Mouse (Mus musculus) forebrain, embryonic 15.5 days (tissue): ENCODE measurements around the gene Cst13. TPM values are rescaled to one million over a fixed set of nuclear protein-coding genes. Genes with fewer than 3 reads are reported as not detected.

Source experiments
- ATAC-seq: fragments of 200-750 bp; cut with Nextera tagmentation; replicated peaks from 2 replicates; pipeline ENCODE4 v1.8.0; 2017; ENCODE audit warnings: mild to moderate bottlenecking, moderate TSS enrichment, moderate library complexity
- H3K27ac ChIP-seq: fragments of 300-500 bp; sonication (generic); replicated peaks from 2 replicates; pipeline ENCODE4 v1.5.1; 2015; ENCODE audit warnings: mild to moderate bottlenecking, inconsistent platforms
- H3K27me3 ChIP-seq: fragments of 300-500 bp; sonication (generic); 2 replicates; pipeline ENCODE4 v1.6.1; 2015; ENCODE audit warnings: inconsistent platforms
- H3K36me3 ChIP-seq: fragments of 300-500 bp; sonication (generic); 2 replicates; pipeline ENCODE4 v1.6.1; 2015; ENCODE audit warnings: mild to moderate bottlenecking, inconsistent platforms
- H3K4me1 ChIP-seq: fragments of 300-500 bp; sonication (generic); 2 replicates; pipeline ENCODE4 v1.6.1; 2015; ENCODE audit warnings: inconsistent platforms
- H3K4me2 ChIP-seq: fragments of 300-500 bp; sonication (generic); replicated peaks from 2 replicates; pipeline ENCODE4 v1.6.1; 2015; ENCODE audit warnings: mild to moderate bottlenecking, inconsistent platforms
- H3K4me3 ChIP-seq: fragments of 300-500 bp; sonication (generic); 2 replicates; pipeline ENCODE4 v1.5.1; 2015; ENCODE audit warnings: mild to moderate bottlenecking, inconsistent platforms
- H3K9ac ChIP-seq: fragments of 300-500 bp; sonication (generic); replicated peaks from 2 replicates; pipeline ENCODE4 v1.6.1; 2015; ENCODE audit warnings: mild to moderate bottlenecking, inconsistent platforms
- H3K9me3 ChIP-seq: fragments of 300-500 bp; sonication (generic); 2 replicates; pipeline ENCODE4 v1.6.1; 2016; ENCODE audit warnings: inconsistent platforms
- WGBS: fragments of 180-500 bp; shearing (Covaris S2); methylation state at CpG from one replicate; pipeline ENCODE4 v1.1.7; 2015; ENCODE audit warnings: mixed read lengths; 5-methylcytosine and 5-hydroxymethylcytosine counted together
- polyA plus RNA-seq: library from polyadenylated mRNA; unstranded; fragments of >200 nt; fragmentation: Nextera tagmentation; extraction: Ambion mirVana; gene quantifications from 2 replicates; pipeline ENCODE4 v1.2.1, GENCODE M21; 2015

The Cst13 gene
- polyA plus RNA-seq, 1 experiment from 2014 or later = not detected

- no peak overlapping the region for H3K9ac ChIP-seq
- H3K4me1 ChIP-seq = no peaks in the 10 kb centered on the region
- H3K9me3 ChIP-seq = no peaks in the 10 kb centered on the region
- no peak overlapping the region for H3K4me2 ChIP-seq
- H3K36me3 ChIP-seq = no peaks in the 10 kb centered on the region
- H3K27me3 ChIP-seq = no peaks in the 10 kb centered on the region
- no peak overlapping the region for H3K27ac ChIP-seq
- no peak for ATAC-seq
- WGBS = 71% methylated on average over 8 of the region's 8 CpGs
- H3K4me3 ChIP-seq = no peak overlapping the region
Measured at GRCm38 (mm10) chr2:148856630-148857400, 36.9 kb downstream of the Cst13 start.

- Histone ChIP-seq H3K4me2 (no peak overlapping the region), H3K9me3 (no peaks in the 10 kb centered on the region), H3K4me3 (no peak overlapping the region), H3K27me3 (no peaks in the 10 kb centered on the region), H3K4me1 (no peaks in the 10 kb centered on the region), H3K27ac (no peak overlapping the region), H3K36me3 (no peaks in the 10 kb centered on the region), H3K9ac (no peak overlapping the region)
- WGBS = 33% methylated on average over 4 of the region's 4 CpGs
- no peak for ATAC-seq
Measured at GRCm38 (mm10) chr2:148857506-148857905, 37.6 kb downstream of the Cst13 start.

- H3K27ac ChIP-seq = no peak overlapping the region
- no peak for ATAC-seq
- H3K4me1 ChIP-seq = no peaks in the 10 kb centered on the region
- H3K27me3 ChIP-seq = no peaks in the 10 kb centered on the region
- H3K9ac ChIP-seq = no peak overlapping the region
- WGBS = 87% methylated on average over 4 of the region's 4 CpGs
- no peaks in the 10 kb centered on the region for H3K36me3 ChIP-seq
- no peak overlapping the region for H3K4me3 ChIP-seq
- H3K4me2 ChIP-seq = no peak overlapping the region
- H3K9me3 ChIP-seq = no peaks in the 10 kb centered on the region
Measured at GRCm38 (mm10) chr2:148860993-148861392, 41.1 kb downstream of the Cst13 start.

- ATAC-seq = no peak
- Histone ChIP-seq H3K4me1 (no peaks in the 10 kb centered on the region), H3K4me2 (no peak overlapping the region), H3K27me3 (no peaks in the 10 kb centered on the region), H3K27ac (no peak overlapping the region), H3K36me3 (no peaks in the 10 kb centered on the region), H3K9ac (no peak overlapping the region), H3K9me3 (no peaks in the 10 kb centered on the region), H3K4me3 (no peak overlapping the region)
Measured at GRCm38 (mm10) chr2:148861693-148862092, 41.8 kb downstream of the Cst13 start.

- no peak for ATAC-seq
- H3K4me1 ChIP-seq = no peaks in the 10 kb centered on the region
- no peak within 1 kb of the TSS for H3K27ac ChIP-seq
Measured at GRCm38 (mm10) chr2:148864966-148865365, 45.1 kb downstream of the Cst13 start, which contains the start of gene 9230104L09Rik. 9230104L09Rik (minus strand) TSS chr2:148865038.

GRCm38 (mm10) chr2:148868959-148869358 lies 49.1 kb downstream of the Cst13 start:
- H3K36me3 ChIP-seq = peaks cover 18% of the 10 kb centered on the region
- no peak overlapping the region for H3K27ac ChIP-seq
- no peaks in the 10 kb centered on the region for H3K9me3 ChIP-seq
- no peak overlapping the region for H3K9ac ChIP-seq
- ATAC-seq = no peak
- no peak overlapping the region for H3K4me3 ChIP-seq
- WGBS = 73% methylated on average over 1 of the region's 1 CpGs
- no peaks in the 10 kb centered on the region for H3K27me3 ChIP-seq
- no peak overlapping the region for H3K4me2 ChIP-seq
- peaks cover 19% of the 10 kb centered on the region for H3K4me1 ChIP-seq

More at GRCm38 (mm10) chr2:148864966-148865365, 45.1 kb downstream of the Cst13 start, which contains the start of gene 9230104L09Rik:
- no peak within 1 kb of the TSS for H3K4me2 ChIP-seq
- H3K4me3 ChIP-seq = no peak within 1 kb of the TSS
- WGBS = 79% methylated on average over 2 of the region's 2 CpGs
- H3K27me3 ChIP-seq = no peaks in the 10 kb centered on the region
- H3K9me3 ChIP-seq = no peaks in the 10 kb centered on the region
- H3K36me3 ChIP-seq = no peaks in the 10 kb centered on the region
- H3K9ac ChIP-seq = no peak within 1 kb of the TSS

GRCm38 (mm10) chr2:148870526-148870925 lies 50.6 kb downstream of the Cst13 start:
- no peak for ATAC-seq
- peaks cover 18% of the 10 kb centered on the region for H3K36me3 ChIP-seq
- H3K9me3 ChIP-seq = no peaks in the 10 kb centered on the region
- H3K27ac ChIP-seq = no peak overlapping the region
- WGBS = 86% methylated on average over 3 of the region's 3 CpGs
- no peak overlapping the region for H3K4me2 ChIP-seq
- no peak overlapping the region for H3K9ac ChIP-seq
- peaks cover 25% of the 10 kb centered on the region for H3K4me1 ChIP-seq
- H3K4me3 ChIP-seq = no peak overlapping the region
- no peaks in the 10 kb centered on the region for H3K27me3 ChIP-seq

- no peak overlapping the region for H3K27ac ChIP-seq
- no peak for ATAC-seq
- peak overlapping the region; percentile 25 for H3K9ac ChIP-seq
- H3K4me3 ChIP-seq = peak overlapping the region; percentile 100
- H3K27me3 ChIP-seq = no peaks in the 10 kb centered on the region
- peak overlapping the region; percentile 56 for H3K4me2 ChIP-seq
- WGBS = 69% methylated on average over 4 of the region's 4 CpGs
- peaks cover 30% of the 10 kb centered on the region for H3K4me1 ChIP-seq
- peaks cover 18% of the 10 kb centered on the region for H3K36me3 ChIP-seq
- no peaks in the 10 kb centered on the region for H3K9me3 ChIP-seq
Measured at GRCm38 (mm10) chr2:148872860-148873259, 53.0 kb downstream of the Cst13 start.

- Histone ChIP-seq H3K27me3 (no peaks in the 10 kb centered on the region), H3K9ac (peak overlapping the region; percentile 96), H3K4me3 (peak overlapping the region; percentile 100), H3K9me3 (no peaks in the 10 kb centered on the region), H3K36me3 (peaks cover 18% of the 10 kb centered on the region), H3K27ac (no peak overlapping the region), H3K4me2 (peak overlapping the region; percentile 56), H3K4me1 (peaks cover 30% of the 10 kb centered on the region)
- WGBS = 47% methylated on average over 3 of the region's 3 CpGs
- ATAC-seq = peak; percentile 4
Measured at GRCm38 (mm10) chr2:148874224-148874616, 54.3 kb downstream of the Cst13 start.

- peak overlapping the region; percentile 92 for H3K27ac ChIP-seq
- peak overlapping the region; percentile 56 for H3K4me2 ChIP-seq
- ATAC-seq = peak; percentile 85
- under 1% methylated on average over 34 of the region's 34 CpGs for WGBS
- peak overlapping the region; percentile 96 for H3K9ac ChIP-seq
- no peaks in the 10 kb centered on the region for H3K9me3 ChIP-seq
- H3K27me3 ChIP-seq = no peaks in the 10 kb centered on the region
- peak overlapping the region; percentile 100 for H3K4me3 ChIP-seq
- H3K36me3 ChIP-seq = peaks cover 18% of the 10 kb centered on the region
- H3K4me1 ChIP-seq = peaks cover 30% of the 10 kb centered on the region
Measured at GRCm38 (mm10) chr2:148874617-148875334, 54.9 kb downstream of the Cst13 start.

- H3K27me3 ChIP-seq = no peaks in the 10 kb centered on the region
- peak within 1 kb of the TSS; percentile 96 for H3K9ac ChIP-seq
- H3K4me3 ChIP-seq = peak within 1 kb of the TSS; percentile 100
- WGBS = under 1% methylated on average over 18 of the region's 19 CpGs
- peaks cover 30% of the 10 kb centered on the region for H3K4me1 ChIP-seq
- peak within 1 kb of the TSS; percentile 92 for H3K27ac ChIP-seq
- no peaks in the 10 kb centered on the region for H3K9me3 ChIP-seq
- H3K4me2 ChIP-seq = peak within 1 kb of the TSS; percentile 56
- peak; percentile 95 for ATAC-seq
- peaks cover 17% of the 10 kb centered on the region for H3K36me3 ChIP-seq
Measured at GRCm38 (mm10) chr2:148875335-148875811, 55.5 kb downstream of the Cst13 start, which contains the start of gene Cst3. Cst3 (minus strand) TSS chr2:148875692.
